Mouse (Mus musculus) Patski (cell line): ENCODE data around the gene Haus3. TPM values are rescaled to one million over a fixed set of nuclear protein-coding genes. Genes with fewer than 3 reads are reported as not detected.

Experiments
- ATAC-seq: fragments of 100-300 bp; one replicate; pipeline ENCODE4 v1.8.0; 2021
- CTCF ChIA-PET: fragments of 350-600 bp; sonication (Branson Sonifier 250); formaldehyde crosslinking; loops from one replicate; lab custom pipeline; 2022; ENCODE audit warnings: inconsistent platforms; lab: Charles Lee
- POLR2A ChIA-PET: fragments of 350-600 bp; sonication (Branson Sonifier 250); formaldehyde crosslinking; loops from one replicate; lab custom pipeline; 2022; ENCODE audit warnings: antibody characterized with exemption, inconsistent platforms; lab: Charles Lee
- DNase-seq: peaks from one replicate; pipeline ENCODE4 v3.0.0-alpha.2; 2011; ENCODE audit warnings: low read depth, low spot score
- H3K27me3 ChIP-seq: fragments of 371-371 bp; one replicate; pipeline ENCODE4 v1.5.1; 2021
- CTCF ChIP-seq: fragments of 100-300 bp; IDR thresholded peaks from one replicate; pipeline ENCODE4 v1.5.1; 2021
- in situ Hi-C: fragments of 300-500 bp; cut with MboI; formaldehyde crosslinking; loops from 3 replicates; pipeline ENCODE4 v1.11.1; 2018; ENCODE audit warnings: low pct_unique_long_range_greater_than_20kb, mixed read lengths
- polyA plus RNA-seq: library from polyadenylated mRNA; unstranded; gene quantifications from one replicate; pipeline ENCODE4 v1.2.3, GENCODE M21; 2021

Haus3 gene
- polyA plus RNA-seq, 1 experiment from 2014 or later: 16.7 TPM

- no peak for TF ChIP-seq CTCF
- no peak for ATAC-seq
- ChIA-PET CTCF (interaction anchor here (1.1 to 2.3 kb wide), 4 partner anchors 9 to 24 kb away, joined by 3 to 7 read pairs (median 4); no protein-coding TSS in a partner anchor), POLR2A (no interaction called here)
- no peak for DNase-seq
- in situ Hi-C loops: no loop called here
- H3K27me3 ChIP-seq: no peaks in the 10 kb centered on the region
Measured at GRCm38 (mm10) chr5:34188856-34189255, 19.5 kb upstream of the Haus3 start.

- POLR2A ChIA-PET: interaction anchor here (1.1 to 1.3 kb wide), 4 partner anchors 12 to 91 kb away, joined by 3 to 4 read pairs (median 3); no protein-coding TSS in a partner anchor
- peak; percentile 100 for DNase-seq
- no peak for TF ChIP-seq CTCF
- in situ Hi-C loops: no loop called here
- ATAC-seq: peak; percentile 95
- no peaks in the 10 kb centered on the region for H3K27me3 ChIP-seq
- CTCF ChIA-PET: interaction anchor here (1.1 to 1.5 kb wide), 3 partner anchors 12 to 22 kb away, joined by 3 to 4 read pairs (median 3); no protein-coding TSS in a partner anchor
Measured at GRCm38 (mm10) chr5:34187601-34188316, 18.4 kb upstream of the Haus3 start, which contains the start of gene Mxd4. Gene Mxd4 (minus strand): TSS chr5:34187720.

GRCm38 (mm10) chr5:34186961-34187391 lies 17.6 kb upstream of the Haus3 start:
- ChIA-PET POLR2A (interaction anchor here (0.8 to 1.3 kb wide), 6 partner anchors 9 to 90 kb away, joined by 3 to 4 read pairs (median 3); no protein-coding TSS in a partner anchor), CTCF (interaction anchor here (1.3 kb wide), 1 partner anchor 11 kb away, joined by 4 read pairs; no protein-coding TSS in a partner anchor)
- TF ChIP-seq CTCF: no peak
- ATAC-seq (peak; percentile 27), DNase-seq (no peak)
- in situ Hi-C loops: no loop called here
- no peaks in the 10 kb centered on the region for H3K27me3 ChIP-seq

- in situ Hi-C loops: no loop called here
- POLR2A ChIA-PET: interaction anchor here (0.6 to 1.3 kb wide), 8 partner anchors 9 to 230 kb away, joined by 3 to 4 read pairs (median 4); no protein-coding TSS in a partner anchor
- no peaks in the 10 kb centered on the region for H3K27me3 ChIP-seq
- no peak for TF ChIP-seq CTCF
- CTCF ChIA-PET: interaction anchor here (1.2 to 1.3 kb wide), 2 partner anchors 12 to 14 kb away, joined by 3 to 4 read pairs; no protein-coding TSS in a partner anchor
- DNase-seq: no peak
- no peak for ATAC-seq
Measured at GRCm38 (mm10) chr5:34186391-34186790, 17.1 kb upstream of the Haus3 start.

- TF ChIP-seq CTCF: no peak
- in situ Hi-C loops: no loop called here
- DNase-seq: no peak
- ChIA-PET CTCF (interaction anchor here (1.2 to 1.3 kb wide), 2 partner anchors 13 kb away, joined by 3 to 4 read pairs; no protein-coding TSS in a partner anchor), POLR2A (interaction anchor here (0.6 kb wide), 2 partner anchors 13 to 230 kb away, joined by 4 read pairs; no protein-coding TSS in a partner anchor)
- no peak for ATAC-seq
- no peaks in the 10 kb centered on the region for H3K27me3 ChIP-seq
Measured at GRCm38 (mm10) chr5:34185791-34186190, 16.5 kb upstream of the Haus3 start.

GRCm38 (mm10) chr5:34185051-34185580 lies 15.8 kb upstream of the Haus3 start:
- ChIA-PET CTCF (interaction anchor here (1.2 kb wide), 1 partner anchor 13 kb away, joined by 3 read pairs; no protein-coding TSS in a partner anchor), POLR2A (no interaction called here)
- TF ChIP-seq CTCF: no peak
- in situ Hi-C loops: no loop called here
- ATAC-seq: no peak
- H3K27me3 ChIP-seq: no peaks in the 10 kb centered on the region
- no peak for DNase-seq

- ATAC-seq (no peak), DNase-seq (no peak)
- no peaks in the 10 kb centered on the region for H3K27me3 ChIP-seq
- no peak for TF ChIP-seq CTCF
- CTCF ChIA-PET: no interaction called here
- POLR2A ChIA-PET: interaction anchor here (1.4 kb wide), 1 partner anchor 11 kb away, joined by 6 read pairs; no protein-coding TSS in a partner anchor
- in situ Hi-C loops: no loop called here
Measured at GRCm38 (mm10) chr5:34183976-34184375, 14.6 kb upstream of the Haus3 start.

GRCm38 (mm10) chr5:34183156-34183880 lies 14.0 kb upstream of the Haus3 start:
- H3K27me3 ChIP-seq: no peaks in the 10 kb centered on the region
- ChIA-PET POLR2A (interaction anchor here (1.4 to 1.6 kb wide), 2 partner anchors 10 to 13 kb away, joined by 6 to 8 read pairs; partner anchors contain the start of genes Haus3 and Poln), CTCF (no interaction called here)
- in situ Hi-C loops: no loop called here
- ATAC-seq: no peak
- no peak for TF ChIP-seq CTCF
- DNase-seq: no peak

- CTCF ChIA-PET: no interaction called here
- no peak for TF ChIP-seq CTCF
- H3K27me3 ChIP-seq: no peaks in the 10 kb centered on the region
- POLR2A ChIA-PET: interaction anchor here (1.6 kb wide), 1 partner anchor 12 kb away, joined by 8 read pairs; the partner anchor contains the start of genes Haus3 and Poln
- DNase-seq: no peak
- ATAC-seq: no peak
- in situ Hi-C loops: no loop called here
Measured at GRCm38 (mm10) chr5:34182486-34182885, 13.2 kb upstream of the Haus3 start.

GRCm38 (mm10) chr5:34177821-34178220 lies 8.5 kb upstream of the Haus3 start:
- CTCF ChIA-PET: no interaction called here
- no peak for DNase-seq

More at GRCm38 (mm10) chr5:34177821-34178220, 8.5 kb upstream of the Haus3 start:
- no peak for TF ChIP-seq CTCF
- H3K27me3 ChIP-seq: no peaks in the 10 kb centered on the region
- ATAC-seq: no peak
- POLR2A ChIA-PET: interaction anchor here (1.0 kb wide), 1 partner anchor 9 kb away, joined by 3 read pairs; no protein-coding TSS in a partner anchor
- in situ Hi-C loops: no loop called here
